Mouse (Mus musculus) frontal cortex, postnatal 14 days (tissue): ENCODE measurements around the gene Gm10277.
"Not testable (repeated sequence)": the region's sequence is repeated elsewhere in the genome, so short reads cannot be mapped to it uniquely, and the experiment has no call there.

Experiments used
- DNase-seq, 2 experiments: peaks; one replicate each; pipeline ENCODE4 v3.0.0; 2022; ENCODE audit warnings: low spot score in 2 of 2

Gm10277 gene

DNA sequence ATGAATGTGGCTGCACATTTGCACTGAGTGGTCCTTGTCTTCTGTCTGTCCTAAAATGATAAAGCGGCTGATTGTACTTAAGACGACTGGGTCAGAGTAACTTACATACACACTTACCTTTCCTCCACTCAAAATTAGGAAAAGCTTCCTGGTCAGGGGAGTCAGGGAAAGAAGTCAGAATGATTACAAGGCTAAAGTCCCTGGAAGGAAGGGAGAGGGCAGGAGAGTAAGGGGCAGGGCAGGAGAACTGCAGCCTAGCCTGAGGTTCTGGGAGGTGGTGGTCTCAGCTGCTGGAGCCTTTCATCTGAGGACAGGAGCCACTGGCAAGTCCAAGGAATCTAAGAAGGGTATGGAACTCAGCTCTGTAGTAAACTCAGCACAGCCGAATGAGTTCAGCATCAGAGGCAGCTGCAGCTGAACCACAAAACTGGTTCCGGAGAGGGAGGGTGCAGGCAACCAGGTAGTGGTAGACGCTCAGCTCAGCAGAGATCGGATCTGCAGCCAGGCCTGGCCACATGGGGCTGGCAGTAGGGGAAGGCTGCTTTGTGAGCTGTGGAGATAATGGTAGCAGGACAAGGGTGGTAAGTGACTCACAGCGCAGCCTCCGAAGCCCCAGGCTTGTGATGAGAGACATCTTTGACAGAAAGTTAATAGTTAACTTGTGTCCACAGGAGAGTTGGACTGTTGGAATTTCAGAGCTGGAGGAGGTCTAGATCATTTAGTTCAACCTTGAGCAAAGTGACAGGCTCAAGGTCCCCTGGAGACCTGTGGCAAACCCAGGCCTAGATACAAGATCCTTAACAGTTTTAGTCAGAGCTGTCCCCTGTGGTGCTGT lies 15.5 kb downstream of the Gm10277 start:
- DNase-seq, result no peak

DNA sequence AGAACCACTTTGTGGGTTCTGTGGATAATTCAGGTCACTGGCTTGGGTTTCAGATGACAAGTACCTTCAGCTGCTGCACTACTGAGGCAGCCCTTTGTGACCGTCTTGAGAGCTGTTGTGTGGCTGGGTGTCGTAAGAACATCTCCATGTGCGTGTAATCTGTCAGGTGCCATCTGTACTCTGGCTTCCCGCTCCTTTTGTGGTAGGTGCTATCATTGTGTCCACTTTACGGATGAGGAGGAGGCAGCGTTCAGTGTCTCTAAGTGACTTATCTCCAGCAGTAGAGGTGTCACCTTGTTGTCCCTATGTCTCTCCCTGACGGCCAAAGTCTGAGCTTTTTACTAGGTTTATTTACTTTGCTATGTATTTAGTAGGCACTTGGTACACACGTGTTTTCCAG lies 17.2 kb downstream of the Gm10277 start:
- no peak for DNase-seq

DNA sequence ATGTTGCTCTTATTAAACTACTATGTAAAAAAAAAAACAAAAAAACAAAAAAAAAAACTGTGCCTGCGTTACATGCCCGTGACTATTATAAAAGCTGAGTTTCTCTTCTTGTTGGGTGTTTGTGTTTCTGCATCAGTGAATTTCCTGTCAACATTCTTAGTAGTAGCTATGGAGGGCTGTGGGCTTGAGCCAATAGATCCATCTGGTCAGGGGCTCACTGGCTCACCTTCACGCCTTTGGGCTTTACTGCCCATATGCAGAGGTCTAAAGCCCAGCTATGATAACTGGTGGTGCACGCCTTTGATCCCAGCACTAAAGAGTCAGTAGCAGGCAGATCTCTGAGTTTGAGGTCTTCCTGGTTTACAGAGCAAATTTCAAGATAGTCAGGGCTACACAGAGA lies 18.1 kb downstream of the Gm10277 start:
- DNase-seq, result no peak

DNA sequence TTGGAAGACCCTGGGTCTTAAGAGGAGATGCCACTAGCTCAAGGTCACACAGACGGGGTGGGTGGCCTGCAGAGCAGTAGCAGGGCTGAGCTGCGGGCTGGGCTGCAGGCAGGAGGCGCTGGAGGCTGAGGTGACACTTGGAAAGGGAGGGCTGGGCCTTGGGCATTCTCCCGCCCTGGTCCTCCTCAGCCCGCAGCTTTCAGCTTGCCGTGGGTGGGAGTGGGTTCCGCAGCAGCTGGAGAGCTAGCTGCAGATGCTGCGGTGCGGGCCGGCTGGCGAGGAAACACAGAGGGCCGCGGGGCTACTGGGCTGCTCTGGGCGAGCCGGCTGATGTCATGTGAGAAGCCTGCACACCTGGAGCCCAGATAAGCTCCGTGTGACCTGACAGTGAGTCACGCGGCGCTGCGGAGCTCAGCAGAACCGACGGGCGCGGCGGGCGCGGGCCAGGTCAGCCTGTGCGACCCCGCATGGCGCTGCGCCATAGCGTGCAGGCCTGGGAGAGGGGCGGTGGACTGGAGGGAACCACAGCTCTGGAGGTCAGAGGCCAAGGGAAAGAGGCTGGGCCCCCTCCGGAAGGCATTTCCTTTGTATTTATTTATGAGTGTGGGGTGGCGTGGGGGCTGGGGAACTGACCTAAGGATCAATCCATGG lies 21.1 kb downstream of the Gm10277 start:
- DNase-seq, result no peak

DNA sequence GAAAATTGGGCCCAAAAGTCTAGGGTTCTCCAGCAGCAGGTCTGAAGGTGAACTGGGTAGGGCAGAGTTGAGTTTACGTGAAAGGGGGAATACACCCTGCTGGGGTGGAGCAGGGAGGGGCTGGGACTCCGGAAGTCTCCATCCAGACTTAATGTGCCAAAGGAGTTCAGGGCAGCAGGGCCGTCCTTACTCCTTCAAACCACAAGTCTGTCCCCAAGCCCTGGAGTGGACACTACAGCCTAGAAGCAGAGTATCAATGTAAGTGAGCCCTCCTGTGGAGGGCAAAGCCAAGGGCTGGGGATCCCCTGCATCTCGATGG lies 22.1 kb downstream of the Gm10277 start:
- DNase-seq, result no peak

DNA sequence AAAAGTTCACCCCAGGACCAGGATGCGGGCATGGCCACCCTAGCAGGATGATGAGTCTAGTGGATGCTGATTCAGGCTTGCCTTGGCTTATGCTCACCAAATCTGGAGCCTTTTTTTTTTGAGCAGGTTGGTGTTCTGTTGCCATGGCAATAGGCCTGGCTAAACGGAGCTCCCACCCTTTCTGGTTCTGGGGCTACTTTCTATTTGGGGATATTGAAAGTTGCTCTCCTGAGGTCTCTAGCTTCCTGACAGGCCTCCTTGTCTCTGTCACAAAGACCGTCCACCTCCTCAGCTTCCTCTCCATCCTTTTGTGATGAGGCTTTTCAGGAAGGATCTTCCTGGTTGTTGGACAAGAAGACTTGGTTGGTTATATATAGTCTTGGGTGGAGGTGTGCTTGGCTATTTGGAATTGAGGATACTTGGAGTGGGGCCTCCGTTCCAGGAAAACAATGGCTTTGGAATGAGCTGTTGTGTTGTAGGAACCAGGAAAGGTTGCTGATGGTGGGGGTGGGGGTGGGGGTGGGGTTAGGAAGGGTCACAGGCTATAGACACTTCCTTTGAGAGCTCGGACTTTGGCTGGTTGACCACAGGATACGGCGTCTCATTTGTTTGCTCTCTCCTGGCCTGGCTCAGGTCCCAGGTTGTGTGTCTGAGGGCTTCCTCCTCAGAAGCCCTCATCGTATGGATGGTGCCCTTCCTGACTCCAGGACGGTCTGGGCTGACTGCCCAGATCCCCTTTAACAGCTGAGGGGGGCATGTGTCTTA lies 22.7 kb downstream of the Gm10277 start:
- no peak for DNase-seq

DNA sequence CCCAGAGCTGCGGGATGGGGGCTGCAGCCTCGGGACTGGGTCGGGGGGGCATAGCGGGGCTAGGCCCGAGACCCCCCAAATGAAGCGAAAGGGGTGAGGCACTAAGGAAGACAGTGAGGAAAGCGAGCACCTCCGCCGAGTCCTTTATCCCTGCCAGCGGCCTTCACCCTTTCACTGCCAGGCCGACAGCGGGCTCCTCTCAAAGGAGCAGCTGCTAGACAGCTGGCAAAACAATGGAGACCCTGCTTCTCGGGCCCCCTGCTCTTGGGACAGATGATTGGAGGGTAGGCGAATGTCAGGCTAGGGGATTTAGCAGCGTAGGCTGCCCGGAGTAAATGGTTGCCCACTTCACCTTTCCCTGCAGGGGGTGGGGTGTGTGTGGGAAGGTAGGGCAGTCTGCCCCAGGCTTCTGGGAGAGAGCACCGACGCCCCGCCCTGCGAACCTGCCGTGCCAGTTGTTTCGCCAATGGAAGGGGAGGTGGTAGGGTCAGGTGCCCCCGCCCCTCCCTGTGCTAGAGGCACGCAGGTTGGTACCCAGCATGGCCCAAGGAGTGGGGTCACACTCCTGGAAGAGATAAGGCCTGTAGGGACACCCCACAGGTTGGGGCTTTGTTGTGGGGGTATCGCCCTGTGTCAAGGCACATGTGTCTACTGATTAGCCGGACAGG lies 23.7 kb downstream of the Gm10277 start:
- DNase-seq, result no peak

DNA sequence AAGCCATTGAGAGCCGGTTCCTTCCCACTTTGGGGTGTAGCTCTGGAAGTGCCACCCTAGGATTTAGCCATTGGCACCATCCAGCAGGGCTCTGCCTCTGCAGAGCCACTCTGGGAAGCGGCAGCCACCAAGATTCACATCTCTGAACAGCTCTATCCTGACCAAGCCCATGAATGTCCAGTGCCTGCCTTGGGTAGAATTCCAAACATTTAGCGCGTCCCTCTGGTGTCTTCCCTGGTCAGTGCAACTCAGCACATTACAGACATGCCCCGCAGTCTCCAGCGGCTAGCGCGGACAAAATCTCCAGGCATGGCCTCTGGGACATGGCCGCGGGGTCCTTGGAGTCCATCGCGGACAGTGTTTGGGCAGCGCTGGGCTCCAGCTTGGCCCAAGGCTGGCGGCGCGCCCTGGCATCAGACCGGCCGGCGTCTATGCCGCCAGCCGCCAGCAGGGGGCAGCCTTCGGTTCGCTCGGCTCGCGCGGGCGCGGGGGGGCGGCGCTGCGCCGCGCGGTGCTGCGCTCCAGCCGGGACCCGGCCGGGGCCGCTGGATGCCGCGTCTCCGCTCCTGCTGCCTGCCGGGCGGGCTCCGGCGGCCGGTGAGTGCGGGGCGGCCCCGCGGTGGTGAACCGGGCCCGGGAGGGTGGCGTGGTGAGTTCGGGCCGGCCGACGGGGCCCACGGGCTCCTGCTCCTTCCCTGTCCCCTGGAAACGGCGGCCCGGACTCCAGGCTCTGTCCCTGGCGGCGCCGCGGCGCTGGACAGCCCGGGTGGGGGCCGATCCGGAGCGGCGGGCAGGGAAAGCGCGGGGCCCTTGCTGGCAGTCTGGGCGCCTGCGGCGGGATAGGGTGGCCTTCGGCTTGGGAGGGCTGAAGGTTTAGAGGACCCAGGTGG lies 24.5 kb downstream of the Gm10277 start, which contains the start of gene Myo18a:
Gene Myo18a, plus strand, starts transcription at position 464 of the 890 bp plus-strand sequence.
- peak; percentile 44 to 66 for DNase-seq

DNA sequence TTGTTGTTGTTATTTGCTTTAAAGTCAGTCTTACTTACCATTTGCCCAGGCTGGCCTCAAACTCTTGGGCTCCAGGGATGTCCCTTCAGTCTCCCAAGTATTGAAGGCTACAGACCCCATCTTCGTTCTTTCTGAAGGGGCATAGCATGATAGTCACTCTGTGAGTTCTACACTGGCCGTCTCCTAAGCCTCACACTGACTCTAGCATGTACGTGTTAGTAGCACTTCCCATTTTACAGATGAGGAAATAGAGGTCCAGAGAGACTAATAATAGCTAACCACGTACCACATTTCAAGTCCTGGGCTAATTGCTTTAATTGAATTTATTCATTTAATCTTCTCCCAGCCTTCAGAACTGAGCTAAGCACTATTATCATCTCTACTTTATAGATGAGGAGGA lies 27.5 kb downstream of the Gm10277 start:
- DNase-seq, result no peak

DNA sequence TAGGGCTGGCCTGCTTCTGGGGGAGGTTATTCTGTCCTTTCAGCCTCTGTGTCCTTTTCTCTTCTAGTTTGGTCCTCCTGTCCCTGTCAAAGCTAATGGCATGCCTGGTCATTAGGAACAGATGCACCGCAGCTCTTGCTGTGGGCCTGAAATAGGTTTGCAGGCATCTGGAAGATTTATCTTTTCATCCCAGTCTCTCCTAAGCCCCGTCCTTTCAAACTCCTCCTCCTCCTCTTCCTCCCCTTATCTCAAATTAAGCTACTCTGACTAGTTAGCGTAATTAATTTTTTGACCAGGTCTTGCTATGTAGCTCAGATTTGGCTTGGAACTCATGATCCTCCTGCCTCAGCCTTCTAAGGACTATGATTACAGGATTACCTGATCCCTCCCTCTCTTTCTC lies 34.1 kb downstream of the Gm10277 start:
- no peak for DNase-seq

DNA sequence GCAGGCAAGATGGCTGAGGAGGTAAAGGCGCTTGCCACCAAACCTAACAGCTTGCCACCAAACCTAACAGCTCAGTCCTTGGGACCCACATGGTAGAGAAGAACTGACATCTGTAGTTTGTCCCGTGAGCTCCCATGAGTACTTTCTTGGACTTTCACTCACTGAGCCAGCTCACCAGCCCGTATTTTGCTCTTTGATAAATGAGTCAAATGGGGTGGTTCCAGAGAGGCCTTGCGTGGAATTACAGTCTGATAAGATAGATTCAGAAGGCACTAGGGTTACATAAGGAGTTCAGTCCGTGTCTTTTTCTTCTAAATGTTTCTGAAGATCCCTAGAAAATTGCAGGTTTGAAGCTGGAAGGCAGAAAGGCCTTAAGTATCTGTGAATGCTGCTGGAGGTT lies 35.0 kb downstream of the Gm10277 start:
- no peak for DNase-seq

DNA sequence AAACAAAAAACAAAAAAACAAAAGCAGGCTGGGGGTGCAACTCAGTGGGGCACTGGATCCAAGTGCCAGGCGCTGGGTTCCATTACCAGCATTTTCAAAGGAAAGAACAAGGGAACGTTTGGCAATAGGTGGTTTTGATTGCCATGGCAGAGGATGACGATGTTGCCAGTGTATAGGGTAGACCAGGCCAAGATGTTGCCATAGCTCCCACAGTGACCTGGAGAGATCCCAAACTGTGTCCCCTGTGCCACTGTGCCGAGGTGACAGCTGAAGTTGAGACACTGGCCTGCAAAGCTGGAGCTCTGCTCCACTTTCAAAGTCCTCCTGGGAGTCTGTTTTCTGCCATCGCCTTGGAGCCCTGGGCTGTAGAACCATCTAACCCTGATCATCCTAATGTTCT lies 38.6 kb downstream of the Gm10277 start:
- DNase-seq, result no peak

DNA sequence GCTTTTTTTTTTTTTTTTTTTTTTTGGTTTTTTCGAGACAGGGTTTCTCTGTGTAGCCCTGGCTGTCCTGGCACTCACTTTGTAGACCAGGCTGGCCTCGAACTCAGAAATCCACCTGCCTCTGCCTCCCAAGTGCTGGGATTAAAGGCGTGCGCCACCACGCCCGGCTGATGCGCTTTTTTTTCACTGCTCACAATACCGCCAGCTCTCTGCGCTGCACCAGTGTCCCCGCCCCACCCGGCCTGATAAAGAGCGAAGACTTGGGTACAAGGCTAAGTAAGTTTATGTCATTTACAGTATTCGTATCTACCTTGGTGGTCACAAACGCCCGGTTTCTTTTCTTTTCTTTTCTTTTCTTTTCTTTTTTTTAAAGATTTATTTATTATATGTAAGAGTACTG lies 40.4 kb downstream of the Gm10277 start:
- DNase-seq, result not testable (repeated sequence)

DNA sequence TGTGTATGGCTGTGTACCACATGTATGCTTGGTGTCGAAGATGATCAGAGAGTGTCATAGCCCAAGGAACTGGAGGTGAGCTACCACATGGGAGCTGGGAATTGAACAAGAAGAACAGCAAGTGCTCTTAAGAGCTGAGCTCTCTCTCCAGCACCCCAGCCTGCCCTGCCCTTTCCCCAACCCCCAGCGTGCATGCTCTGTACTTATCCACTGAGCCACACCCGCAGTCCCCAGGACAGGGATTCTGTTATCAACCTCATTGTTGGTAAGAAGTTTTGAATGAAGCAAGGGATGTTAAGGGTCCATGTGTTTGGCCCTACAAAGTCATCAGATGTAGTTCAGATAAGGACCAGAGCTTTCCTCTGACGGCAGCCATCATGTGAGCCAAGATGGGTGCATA lies 40.9 kb downstream of the Gm10277 start:
- no peak for DNase-seq

DNA sequence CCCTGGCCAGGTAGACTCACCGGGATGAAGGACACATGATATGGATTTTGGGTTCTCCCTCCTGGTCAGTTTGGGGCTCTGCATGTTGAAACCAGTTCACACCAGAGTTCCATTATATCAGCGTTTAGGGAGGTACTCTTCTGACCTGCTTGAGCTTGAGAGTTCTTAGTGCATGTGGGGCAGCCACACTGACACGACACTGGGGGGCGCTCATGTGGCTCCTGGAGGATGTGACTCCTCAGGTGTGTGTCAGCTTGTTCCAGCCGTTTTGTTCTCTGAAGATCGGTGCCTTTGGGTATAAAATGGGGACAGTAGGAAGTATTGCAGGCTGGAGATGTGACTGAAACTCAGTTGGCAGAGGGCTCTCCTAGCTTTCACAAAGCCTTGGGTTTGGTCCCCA lies 43.6 kb downstream of the Gm10277 start:
- DNase-seq, result no peak

DNA sequence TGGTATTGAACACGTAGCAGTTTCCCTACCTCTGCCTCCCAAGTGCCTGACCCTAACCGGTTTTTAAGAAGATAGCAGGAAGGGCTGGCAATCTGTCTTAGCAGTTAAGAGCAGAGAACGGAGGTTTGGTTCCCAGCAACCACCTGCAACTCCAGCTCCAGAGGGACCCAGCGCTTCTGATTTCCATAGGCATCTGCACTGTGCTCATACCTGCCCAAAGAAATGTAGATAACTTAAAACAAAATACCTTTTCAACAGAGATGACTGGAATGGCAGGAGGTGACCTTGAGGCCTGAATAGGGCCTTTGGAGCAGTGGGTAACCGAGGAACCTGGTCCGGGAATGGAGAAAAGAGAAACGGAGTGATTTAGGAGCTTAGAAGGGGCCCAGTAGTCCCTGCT lies 49.0 kb downstream of the Gm10277 start:
- no peak for DNase-seq

DNA sequence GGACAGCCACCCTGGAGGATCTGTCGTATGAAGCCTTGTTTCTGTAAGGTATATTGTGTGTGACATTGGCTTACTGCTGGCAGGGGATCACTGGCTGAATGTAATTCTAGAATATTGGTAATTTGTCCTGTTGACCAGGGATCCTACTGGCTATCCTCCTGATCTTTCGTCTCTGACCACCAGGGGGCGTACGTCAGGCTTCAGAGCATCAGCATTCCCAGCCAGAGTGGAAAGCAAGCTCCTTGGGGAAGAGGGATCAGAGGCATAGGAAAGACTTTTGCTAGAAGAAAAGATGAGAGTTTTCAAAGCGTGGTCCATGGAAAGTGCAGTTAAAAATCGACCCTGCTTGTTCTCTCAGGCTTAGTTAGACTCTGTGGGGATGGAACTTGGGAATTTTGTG lies 50.3 kb downstream of the Gm10277 start:
- DNase-seq, result peak; percentile 40 to 83
